Mouse (Mus musculus): ENCODE data around the gene Prkg1.

- TF ChIP-seq CTCF (IDR thresholded peaks at IDR 0.05; ENCODE audit: borderline replicate concordance, insufficient read depth, low read depth, low read length): no peak
- TF ChIP-seq POLR2A (IDR thresholded peaks at IDR 0.05; ENCODE audit: borderline replicate concordance, insufficient read depth, low read length): no peak
Measured at GRCm38 (mm10) chr19:31713321-31713720, 51.5 kb downstream of the Prkg1 start.

Measured in cerebellum, adult 2 months (tissue).